Mouse (Mus musculus): Measurements from ENCODE around the gene Tmem60. TPM values are rescaled to one million over a fixed set of nuclear protein-coding genes. Genes with fewer than 3 reads are reported as not detected.

The Tmem60 gene
- 10 to 100 TPM; 21.5 to 24.8 TPM for total RNA-seq (2021)

GRCm38 (mm10) chr5:20881915-20882800 lies at the start of gene Tmem60, which contains the start of gene Phtf2:
Gene Tmem60, plus strand, starts transcription at chr5:20882191.
Gene Phtf2, minus strand, starts transcription at chr5:20882124.
- intact Hi-C loops (cut with DNase I), result loop anchor here (2.0 kb wide), 1 partner anchor 173 kb away; the partner anchor contains the start of gene Ptpn12
- peak; percentile 98 to 99 for DNase-seq (ENCODE audit: low spot score in 2 of 2)

GRCm38 (mm10) chr5:20834399-20834798 lies 47.6 kb upstream of the Tmem60 start:
- no peak for DNase-seq (ENCODE audit: low spot score in 2 of 2)
- intact Hi-C loops (cut with DNase I), result no loop called here

- intact Hi-C loops (cut with DNase I), result no loop called here
- no peak for DNase-seq (ENCODE audit: low spot score in 2 of 2)
Measured at GRCm38 (mm10) chr5:20837082-20837481, 44.9 kb upstream of the Tmem60 start.

GRCm38 (mm10) chr5:20843405-20843804 lies 38.6 kb upstream of the Tmem60 start:
- DNase-seq (ENCODE audit: low spot score in 2 of 2), result no peak
- intact Hi-C loops (cut with DNase I), result no loop called here

- intact Hi-C loops (cut with DNase I), result no loop called here
- no peak for DNase-seq (ENCODE audit: low spot score in 2 of 2)
Measured at GRCm38 (mm10) chr5:20843816-20844215, 38.2 kb upstream of the Tmem60 start.

- intact Hi-C loops (cut with DNase I), result no loop called here
Measured at GRCm38 (mm10) chr5:20847010-20847409, 35.0 kb upstream of the Tmem60 start.

GRCm38 (mm10) chr5:20855066-20855465 lies 26.9 kb upstream of the Tmem60 start:
- intact Hi-C loops (cut with DNase I), result no loop called here
- no peak for DNase-seq (ENCODE audit: low spot score in 2 of 2)

More at GRCm38 (mm10) chr5:20847010-20847409, 35.0 kb upstream of the Tmem60 start:
- no peak for DNase-seq (ENCODE audit: low spot score in 2 of 2)

GRCm38 (mm10) chr5:20858404-20858803 lies 23.6 kb upstream of the Tmem60 start:
- intact Hi-C loops (cut with DNase I), result no loop called here
- DNase-seq (ENCODE audit: low spot score in 2 of 2), result no peak

- DNase-seq (ENCODE audit: low spot score in 2 of 2), result no peak
- intact Hi-C loops (cut with DNase I), result no loop called here
Measured at GRCm38 (mm10) chr5:20860565-20860964, 21.4 kb upstream of the Tmem60 start.

- DNase-seq (ENCODE audit: low spot score in 2 of 2), result no peak
- intact Hi-C loops (cut with DNase I), result no loop called here
Measured at GRCm38 (mm10) chr5:20861901-20862300, 20.1 kb upstream of the Tmem60 start.

- intact Hi-C loops (cut with DNase I), result no loop called here
- DNase-seq (ENCODE audit: low spot score in 2 of 2), result no peak
Measured at GRCm38 (mm10) chr5:20864216-20864969, 17.6 kb upstream of the Tmem60 start.

- DNase-seq (ENCODE audit: low spot score in 2 of 2), result no peak
Measured at GRCm38 (mm10) chr5:20865193-20865755, 16.7 kb upstream of the Tmem60 start.

GRCm38 (mm10) chr5:20873146-20873545 lies 8.8 kb upstream of the Tmem60 start:
- intact Hi-C loops (cut with DNase I), result no loop called here
- DNase-seq (ENCODE audit: low spot score in 2 of 2), result no peak

More at GRCm38 (mm10) chr5:20865193-20865755, 16.7 kb upstream of the Tmem60 start:
- intact Hi-C loops (cut with DNase I), result no loop called here

GRCm38 (mm10) chr5:20876934-20877426 lies 5.0 kb upstream of the Tmem60 start:
- DNase-seq (ENCODE audit: low spot score in 2 of 2), result no peak
- intact Hi-C loops (cut with DNase I), result no loop called here

GRCm38 (mm10) chr5:20880386-20880785 lies 1.6 kb upstream of the Tmem60 start:
- no peak for DNase-seq (ENCODE audit: low spot score in 2 of 2)
- intact Hi-C loops (cut with DNase I), result no loop called here

- intact Hi-C loops (cut with DNase I), result no loop called here
- peak; percentile 46 to 54 for DNase-seq (ENCODE audit: low spot score in 2 of 2)
Measured at GRCm38 (mm10) chr5:20880797-20881775, 905 bp upstream of the Tmem60 start.

- DNase-seq (ENCODE audit: low spot score in 2 of 2), result no peak
- intact Hi-C loops (cut with DNase I), result no loop called here
Measured at GRCm38 (mm10) chr5:20884036-20884620, 2.1 kb downstream of the Tmem60 start.

GRCm38 (mm10) chr5:20897446-20898167 lies 15.6 kb downstream of the Tmem60 start:
- no peak for DNase-seq (ENCODE audit: low spot score in 2 of 2)
- intact Hi-C loops (cut with DNase I), result no loop called here

Data from left cerebral cortex, postnatal 36 days (tissue).